Mouse (Mus musculus) liver, embryonic 14.5 days (tissue): Measurements from ENCODE around the gene Astn2. TPM values are rescaled to one million over a fixed set of nuclear protein-coding genes. Genes with fewer than 3 reads are reported as not detected.

Source experiments
- ATAC-seq: fragments of 200-750 bp; cut with Nextera tagmentation; 2 replicates; pipeline ENCODE4 v1.8.0; 2017; ENCODE audit warnings: moderate number of reproducible peaks, mild to moderate bottlenecking, moderate library complexity; ENCODE audit not compliant: insufficient read depth
- DNase-seq, 3 experiments: peaks; one replicate each; pipeline ENCODE4 v3.0.0-alpha.2; 2012 to 2013; ENCODE audit warnings: low read depth in 3 of 3, low spot score in 3 of 3
- H3K27ac ChIP-seq: fragments of 300-500 bp; sonication (generic); 2 replicates; pipeline ENCODE4 v1.5.1; 2014; ENCODE audit warnings: moderate library complexity, mild to moderate bottlenecking, control low read depth, inconsistent platforms
- H3K27me3 ChIP-seq: fragments of 300-500 bp; sonication (generic); 2 replicates; pipeline ENCODE4 v1.6.1; 2014; ENCODE audit warnings: mild to moderate bottlenecking, low read length, moderate library complexity; ENCODE audit not compliant: control insufficient read depth, insufficient read depth
- H3K36me3 ChIP-seq: fragments of 300-500 bp; sonication (generic); replicated peaks from 2 replicates; pipeline ENCODE4 v1.6.1; 2014; ENCODE audit warnings: low read depth; ENCODE audit not compliant: control insufficient read depth, insufficient read depth
- H3K4me1 ChIP-seq, 2 experiments: fragments of 200-500 bp in 1 of 2; fragments of 300-500 bp in 1 of 2; sonication (generic) in 1 of 2; replicated peaks; 2 replicates each; pipeline ENCODE4 v1.6.1; 2012 to 2014; ENCODE audit warnings: antibody characterized with exemption in 1 of 2, inconsistent platforms in 1 of 2, low read length in 1 of 2; ENCODE audit not compliant: control insufficient read depth in 2 of 2, insufficient read depth in 2 of 2
- H3K4me2 ChIP-seq: fragments of 300-500 bp; sonication (generic); 2 replicates; pipeline ENCODE4 v1.6.1; 2014; ENCODE audit warnings: low read depth, mild to moderate bottlenecking, control low read depth, moderate library complexity
- H3K4me3 ChIP-seq, 2 experiments: fragments of 200-500 bp in 1 of 2; fragments of 300-500 bp in 1 of 2; sonication (generic) in 1 of 2; 2 replicates each; pipeline ENCODE4 v1.5.1; 2012 to 2014; ENCODE audit warnings: low read depth in 2 of 2, low read length in 2 of 2, mild to moderate bottlenecking in 2 of 2, control low read depth in 1 of 2, inconsistent platforms in 1 of 2, moderate library complexity in 1 of 2; ENCODE audit not compliant: insufficient read depth in 1 of 2
- H3K9ac ChIP-seq: fragments of 300-500 bp; sonication (generic); replicated peaks from 2 replicates; pipeline ENCODE4 v1.6.1; 2014; ENCODE audit warnings: mild to moderate bottlenecking, control low read depth, moderate library complexity
- H3K9me3 ChIP-seq: fragments of 300-500 bp; sonication (generic); 2 replicates; pipeline ENCODE4 v1.6.1; 2016; ENCODE audit warnings: low read length, mixed read lengths; ENCODE audit not compliant: control insufficient read depth
- CTCF ChIP-seq: IDR thresholded peaks from 2 replicates; pipeline ENCODE4 v1.5.1; 2016; ENCODE audit warnings: antibody characterized with exemption, low read depth, control low read depth
- EP300 ChIP-seq: IDR thresholded peaks from 2 replicates; pipeline ENCODE4 v1.6.1; 2016; ENCODE audit warnings: antibody characterized with exemption, low read depth
- WGBS: fragments of 180-500 bp; shearing (Covaris S2); extraction: QIAGEN DNeasy Blood & Tissue Kit; methylation state at CpG from one replicate; pipeline ENCODE4 v1.1.7; 2014; ENCODE audit not compliant: insufficient replicate concordance; 5-methylcytosine and 5-hydroxymethylcytosine counted together
- polyA plus RNA-seq, 2 experiments: library from polyadenylated mRNA; depleted of rRNA in 1 of 2; stranded (reverse) in 1 of 2; unstranded in 1 of 2; fragments of >200 nt; fragmentation: Nextera tagmentation in 1 of 2; extraction: Ambion mirVana in 1 of 2; gene quantifications; 2 replicates each; pipeline versions ENCODE4 v1.2.1 to v1.2.3; 2012 to 2014

The Astn2 gene
- polyA plus RNA-seq, 2 experiments: 0.16 TPM; not detected in 1

DNA sequence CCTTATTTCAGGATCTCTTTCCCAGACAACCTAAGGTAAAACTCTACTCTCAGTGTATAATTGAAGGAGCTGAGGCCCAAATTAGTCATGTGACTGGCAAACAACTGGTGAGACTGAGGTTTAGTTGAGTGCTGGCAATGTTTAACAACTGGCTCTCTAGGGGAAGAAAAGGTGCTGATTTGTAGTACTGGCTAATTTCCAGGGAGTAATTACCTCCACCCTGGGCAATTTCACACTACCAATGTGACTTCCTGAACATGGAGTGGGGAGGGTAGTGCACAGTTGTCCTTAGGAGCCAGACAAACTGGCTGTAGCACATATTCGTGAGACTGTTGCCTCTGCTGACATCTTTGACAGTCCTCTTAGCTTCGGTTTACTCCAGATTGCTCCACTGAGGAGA lies 912.9 kb downstream of the Astn2 start:
- H3K4me3 ChIP-seq: no peak overlapping the region
- 55% methylated on average over 2 of the region's 2 CpGs for WGBS
- no peak overlapping the region for H3K27ac ChIP-seq
- no peak for DNase-seq
- no peaks in the 10 kb centered on the region for H3K4me1 ChIP-seq
- H3K4me2 ChIP-seq: no peak overlapping the region
- H3K36me3 ChIP-seq: no peaks in the 10 kb centered on the region
- no peak overlapping the region for H3K9ac ChIP-seq
- H3K9me3 ChIP-seq: no peaks in the 10 kb centered on the region
- no peaks in the 10 kb centered on the region for H3K27me3 ChIP-seq
- ATAC-seq: no peak
- TF ChIP-seq CTCF: no peak
- TF ChIP-seq EP300: no peak

DNA sequence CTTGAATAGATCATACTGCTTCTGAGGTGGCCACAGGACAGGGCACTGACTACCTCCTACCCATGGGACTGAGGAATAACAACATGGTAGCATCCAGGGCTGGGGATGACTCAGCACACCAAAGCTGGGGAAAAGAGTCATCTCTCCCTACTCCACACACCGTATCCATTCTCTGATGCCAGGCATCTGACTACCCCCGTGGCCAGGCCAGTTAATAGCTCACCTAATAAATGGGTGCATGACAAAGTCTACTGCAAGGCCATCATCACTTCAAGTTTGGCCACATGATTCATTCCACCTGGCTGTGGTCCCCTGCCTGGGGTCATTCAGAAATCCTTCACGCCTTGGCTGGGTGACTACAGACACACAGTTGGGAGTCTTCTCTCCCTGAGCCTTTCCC lies 914.7 kb downstream of the Astn2 start:
- Histone ChIP-seq H3K4me3 (no peak overlapping the region), H3K27me3 (no peaks in the 10 kb centered on the region), H3K27ac (no peak overlapping the region), H3K9me3 (no peaks in the 10 kb centered on the region), H3K4me2 (no peak overlapping the region), H3K9ac (no peak overlapping the region), H3K36me3 (no peaks in the 10 kb centered on the region), H3K4me1 (no peaks in the 10 kb centered on the region)
- ATAC-seq: no peak
- WGBS: 39% methylated on average over 3 of the region's 3 CpGs
- no peak for TF ChIP-seq EP300
- TF ChIP-seq CTCF: no peak
- DNase-seq: no peak

GRCm38 (mm10) chr4:65481632-65482031 lies 922.8 kb downstream of the Astn2 start:
- WGBS: 54% methylated on average over 5 of the region's 5 CpGs
- no peak overlapping the region for H3K4me3 ChIP-seq
- no peak overlapping the region for H3K9ac ChIP-seq
- H3K27ac ChIP-seq: no peak overlapping the region
- ATAC-seq: no peak
- H3K27me3 ChIP-seq: no peaks in the 10 kb centered on the region
- DNase-seq: no peak
- TF ChIP-seq EP300 (no peak), CTCF (no peak)
- no peaks in the 10 kb centered on the region for H3K36me3 ChIP-seq
- no peaks in the 10 kb centered on the region for H3K9me3 ChIP-seq
- H3K4me1 ChIP-seq: no peaks in the 10 kb centered on the region
- no peak overlapping the region for H3K4me2 ChIP-seq

- Histone ChIP-seq H3K4me1 (no peaks in the 10 kb centered on the region), H3K4me3 (no peak overlapping the region), H3K27ac (no peak overlapping the region), H3K27me3 (no peaks in the 10 kb centered on the region), H3K9me3 (no peaks in the 10 kb centered on the region), H3K4me2 (no peak overlapping the region), H3K36me3 (no peaks in the 10 kb centered on the region), H3K9ac (no peak overlapping the region)
- ATAC-seq (no peak), DNase-seq (no peak)
- no peak for TF ChIP-seq CTCF
- no peak for TF ChIP-seq EP300
- WGBS: 41% methylated on average over 6 of the region's 6 CpGs
Measured at GRCm38 (mm10) chr4:65477106-65477505, 927.3 kb downstream of the Astn2 start.

- ATAC-seq: no peak
- WGBS: 46% methylated on average over 4 of the region's 4 CpGs
- H3K9me3 ChIP-seq: no peaks in the 10 kb centered on the region
- no peaks in the 10 kb centered on the region for H3K27me3 ChIP-seq
- no peak for DNase-seq
- TF ChIP-seq EP300: no peak
- TF ChIP-seq CTCF: no peak
- H3K36me3 ChIP-seq: no peaks in the 10 kb centered on the region
- H3K4me2 ChIP-seq: no peak overlapping the region
- no peak overlapping the region for H3K9ac ChIP-seq
- no peak overlapping the region for H3K27ac ChIP-seq
- no peak overlapping the region for H3K4me3 ChIP-seq
- no peaks in the 10 kb centered on the region for H3K4me1 ChIP-seq
Measured at GRCm38 (mm10) chr4:65475925-65476560, 928.4 kb downstream of the Astn2 start.
